Mouse (Mus musculus) brain, embryonic 14.5 days (tissue): ENCODE data around the gene Kirrel3. TPM values are rescaled to one million over a fixed set of nuclear protein-coding genes. Genes with fewer than 3 reads are reported as not detected.

Experiments
- DNase-seq: peaks from one replicate; pipeline ENCODE4 v3.0.0-alpha.2; 2011; ENCODE audit warnings: low read depth
- CTCF ChIP-seq: fragments of 200-500 bp; IDR thresholded peaks from 2 replicates; pipeline ENCODE4 v1.5.1; 2012; ENCODE audit warnings: inconsistent platforms, mild to moderate bottlenecking, moderate library complexity, borderline replicate concordance; ENCODE audit not compliant: insufficient read depth, insufficient read length; ENCODE audit errors: extremely low read depth
- POLR2A ChIP-seq: fragments of 200-500 bp; IDR thresholded peaks from 2 replicates; pipeline ENCODE4 v1.6.1; 2012; ENCODE audit warnings: mild to moderate bottlenecking, inconsistent platforms, borderline replicate concordance; ENCODE audit not compliant: poor library complexity, insufficient read depth, insufficient read length, severe bottlenecking; ENCODE audit errors: extremely low read depth
- polyA plus RNA-seq: library from polyadenylated mRNA; depleted of rRNA; stranded (reverse); fragments of >200 nt; gene quantifications from 2 replicates; pipeline ENCODE4 v1.2.3, GENCODE M21; 2012

Kirrel3 gene
- polyA plus RNA-seq, 1 experiment = 33.3 TPM

GRCm38 (mm10) chr9:34947717-34948116 lies 462.0 kb downstream of the Kirrel3 start:
- DNase-seq = no peak
- no peak for TF ChIP-seq CTCF
- no peak for TF ChIP-seq POLR2A

GRCm38 (mm10) chr9:34953420-34953819 lies 467.7 kb downstream of the Kirrel3 start:
- TF ChIP-seq CTCF (no peak), POLR2A (no peak)
- peak; percentile 57 for DNase-seq

GRCm38 (mm10) chr9:34954212-34954611 lies 468.5 kb downstream of the Kirrel3 start:
- no peak for TF ChIP-seq POLR2A
- peak; percentile 55; the same call in 1 of the 2 replicates for TF ChIP-seq CTCF
- peak; percentile 82 for DNase-seq

- TF ChIP-seq POLR2A (no peak), CTCF (no peak)
- no peak for DNase-seq
These were observed 470.8 kb downstream of the Kirrel3 start for GRCm38 (mm10) chr9:34956512-34956911.

GRCm38 (mm10) chr9:34957691-34958090 lies 472.0 kb downstream of the Kirrel3 start:
- TF ChIP-seq CTCF (no peak), POLR2A (no peak)
- DNase-seq = peak; percentile 85

GRCm38 (mm10) chr9:34958183-34958830 lies 472.6 kb downstream of the Kirrel3 start:
- DNase-seq = peak; percentile 87
- TF ChIP-seq CTCF (no peak), POLR2A (no peak)

- TF ChIP-seq POLR2A (no peak), CTCF (no peak)
- DNase-seq = no peak
These were observed 475.0 kb downstream of the Kirrel3 start for GRCm38 (mm10) chr9:34960736-34961135.

GRCm38 (mm10) chr9:34961171-34961570 lies 475.5 kb downstream of the Kirrel3 start:
- TF ChIP-seq POLR2A (no peak), CTCF (no peak)
- DNase-seq = no peak

GRCm38 (mm10) chr9:34962251-34962650 lies 476.6 kb downstream of the Kirrel3 start:
- no peak for DNase-seq
- no peak for TF ChIP-seq POLR2A
- TF ChIP-seq CTCF = no peak

GRCm38 (mm10) chr9:34963593-34963992 lies 477.9 kb downstream of the Kirrel3 start:
- no peak for TF ChIP-seq POLR2A
- TF ChIP-seq CTCF = no peak
- no peak for DNase-seq

- peak; percentile 75 for DNase-seq
- no peak for TF ChIP-seq POLR2A
- TF ChIP-seq CTCF = no peak
These were observed 478.7 kb downstream of the Kirrel3 start for GRCm38 (mm10) chr9:34964172-34965040.
